Mouse (Mus musculus) fibroblast of lung, adult 2 months (primary cell): Measurements from ENCODE around the gene Tsr3.

ENCODE experiments used
- DNase-seq: peaks from one replicate; pipeline ENCODE4 v3.0.0-alpha.2; 2011; ENCODE audit warnings: low read depth

Gene Tsr3

DNA sequence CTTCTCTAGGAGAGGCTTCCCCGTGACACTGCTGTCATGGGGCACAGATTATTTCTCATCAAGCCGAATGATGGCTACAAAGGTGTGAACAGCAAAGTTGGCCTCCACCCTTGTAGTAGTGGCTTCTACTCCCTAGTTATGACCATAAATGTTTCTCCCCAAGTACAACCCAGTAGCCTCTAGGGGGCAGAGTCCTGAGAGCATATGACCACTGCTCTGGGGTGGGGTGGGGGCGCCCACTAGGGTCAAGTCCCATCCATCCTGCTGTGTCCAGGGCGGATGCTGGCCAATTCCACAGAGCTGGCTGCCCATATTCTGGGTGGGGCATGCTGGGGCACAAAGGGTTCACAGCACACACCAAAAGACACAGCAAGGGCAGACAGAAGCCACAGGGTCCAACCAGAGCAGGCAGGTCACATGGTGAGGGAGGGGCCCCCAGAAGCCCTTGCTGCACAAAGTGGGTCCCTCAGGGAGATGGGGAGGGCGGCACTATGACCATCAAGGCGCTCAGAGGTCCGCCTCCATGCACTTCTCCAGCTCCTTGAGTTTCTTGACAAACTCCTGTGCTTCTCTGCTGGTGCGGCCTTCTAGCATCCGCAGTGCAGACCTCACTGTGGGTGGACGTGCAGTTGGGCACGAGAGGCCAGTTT is 3.3 kb downstream of the Tsr3 start:
- DNase-seq: no peak

GRCm38 (mm10) chr17:25244239-25244638 is 4.3 kb downstream of the Tsr3 start:
- DNase-seq: no peak

- DNase-seq: no peak
Measured at GRCm38 (mm10) chr17:25248033-25248750, 8.2 kb downstream of the Tsr3 start.

DNA sequence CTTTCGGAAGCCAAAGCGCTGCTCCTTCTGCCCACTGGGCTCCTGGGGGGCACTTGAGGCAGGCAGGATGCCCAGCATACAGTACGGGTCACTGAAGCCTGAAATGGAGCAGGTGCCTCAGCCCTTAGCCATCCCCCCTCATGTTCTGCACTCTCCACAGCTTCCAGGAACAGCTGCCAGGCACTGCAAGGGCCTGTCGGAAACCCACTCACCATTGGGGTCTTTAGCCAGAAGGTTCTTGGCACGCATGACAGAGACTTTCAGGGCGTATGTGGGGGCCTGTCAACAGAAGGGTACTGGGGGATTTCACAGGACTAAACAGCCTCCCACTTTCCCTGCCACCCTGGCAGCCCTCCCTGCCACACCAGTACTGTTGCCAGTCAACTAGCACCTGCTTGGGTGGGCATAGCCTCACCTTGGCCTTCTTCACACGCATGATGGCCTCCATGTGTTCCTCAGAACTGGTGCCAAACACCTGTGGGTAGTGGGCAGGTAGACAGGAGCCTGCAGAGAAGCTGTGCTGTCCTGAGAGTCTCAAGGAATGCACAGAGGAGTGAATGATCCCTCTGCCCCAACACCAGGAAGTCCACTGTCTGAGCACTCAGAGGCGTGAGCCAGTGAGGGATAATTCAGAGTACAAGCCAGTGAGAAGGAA is 10.3 kb downstream of the Tsr3 start:
- no peak for DNase-seq

GRCm38 (mm10) chr17:25252643-25253042 is 12.7 kb downstream of the Tsr3 start:
- DNase-seq: no peak

- DNase-seq: no peak
Measured at GRCm38 (mm10) chr17:25253760-25254159, 13.8 kb downstream of the Tsr3 start.

DNA sequence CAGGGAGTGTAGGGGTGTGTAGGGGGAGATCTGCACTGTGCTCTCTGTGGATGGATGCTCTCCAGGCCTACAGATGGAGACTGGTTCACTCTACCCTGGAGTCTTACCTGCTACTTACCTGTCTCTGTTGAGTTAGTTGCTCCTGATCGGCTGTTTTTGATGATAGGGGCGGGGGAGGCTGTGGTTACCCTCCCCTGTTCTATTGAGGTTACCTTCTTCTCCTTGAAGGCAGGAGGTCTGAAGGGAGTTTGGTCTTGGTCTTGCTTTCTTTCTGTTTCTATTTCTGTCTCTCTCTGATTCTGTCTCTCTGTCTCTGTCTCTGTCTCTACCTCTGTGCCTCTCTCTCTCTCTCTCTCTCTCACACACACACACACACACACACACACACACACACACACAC is 15.1 kb downstream of the Tsr3 start:
- no peak for DNase-seq

DNA sequence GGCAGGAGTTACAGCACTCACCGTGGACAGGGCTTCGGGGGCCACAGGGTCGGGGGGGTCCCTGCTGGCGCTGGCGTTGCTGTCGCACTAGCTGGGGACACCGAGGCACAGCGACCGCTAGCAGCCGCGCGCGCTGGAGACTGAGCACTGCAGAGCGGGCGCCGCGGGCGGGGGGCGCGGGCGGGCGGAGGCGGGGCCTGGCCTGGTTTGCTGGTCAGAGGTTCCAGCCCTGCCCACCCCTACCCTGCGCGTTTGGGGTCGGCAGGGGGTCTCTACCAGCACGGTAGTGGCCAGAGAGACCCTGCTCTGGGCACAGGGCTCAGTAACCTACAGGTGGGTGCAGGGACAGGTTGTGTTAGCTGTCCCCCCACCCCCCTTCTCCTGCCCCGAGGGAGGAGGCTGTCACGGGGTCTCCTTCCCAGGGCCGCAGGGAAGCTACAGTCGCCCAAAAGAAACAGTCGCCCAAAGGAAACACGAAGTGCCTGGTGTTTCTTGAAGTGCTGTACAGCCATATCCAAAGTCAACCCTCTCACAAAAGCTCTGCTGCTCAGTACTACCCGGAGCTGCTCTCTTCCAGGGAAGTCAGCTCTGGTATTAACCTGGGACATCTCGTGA is 16.3 kb downstream of the Tsr3 start, which contains the start of gene Baiap3:
TSS of gene Baiap3 (minus strand) at position 225 of the 615 bp plus-strand sequence.
- DNase-seq: no peak

- no peak for DNase-seq
Measured at GRCm38 (mm10) chr17:25257804-25258261, 17.9 kb downstream of the Tsr3 start.

DNA sequence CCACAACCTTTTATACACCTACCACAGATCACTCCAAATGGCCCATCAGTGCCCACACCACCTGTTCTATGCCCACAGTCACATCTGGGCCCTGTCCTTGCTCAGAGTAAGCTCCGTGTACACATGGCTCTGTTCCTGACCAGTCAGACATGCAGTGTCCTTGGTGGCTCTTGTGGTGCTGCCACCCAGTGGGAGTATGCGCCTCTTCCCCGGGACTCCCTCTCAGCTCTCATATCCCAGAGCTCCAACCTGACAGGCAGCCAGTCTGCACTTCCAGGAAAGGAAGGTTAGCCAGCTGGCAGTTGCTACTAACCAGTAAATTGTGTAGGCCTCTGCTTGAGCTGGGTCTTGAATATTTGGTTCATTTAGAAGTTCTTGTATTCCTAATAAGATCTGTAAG is 24.5 kb downstream of the Tsr3 start:
- DNase-seq: no peak

DNA sequence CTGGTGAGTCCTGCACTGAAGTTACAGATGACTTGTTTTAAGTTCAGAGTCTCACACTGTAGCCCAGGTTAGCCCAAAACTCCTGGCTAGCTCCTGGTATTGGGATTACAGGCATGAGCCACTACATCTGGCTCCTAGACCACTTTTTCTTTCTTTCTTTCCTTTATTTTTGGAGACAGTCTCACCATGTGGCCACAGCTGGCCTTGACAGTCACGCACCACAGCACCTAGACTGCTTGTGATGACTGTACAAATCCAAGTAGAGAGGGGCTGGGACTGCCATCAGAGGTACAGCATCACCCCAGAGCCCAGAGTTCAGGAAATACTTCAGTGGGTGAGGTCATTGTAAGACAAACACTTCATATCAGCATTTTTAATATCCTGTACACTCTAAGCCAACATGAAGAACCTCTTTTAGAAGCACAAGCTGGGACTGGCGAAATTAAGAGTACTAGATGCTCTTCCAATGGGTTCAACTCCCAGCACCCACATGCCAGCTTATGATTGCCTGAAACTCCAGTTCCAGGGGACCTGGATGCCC is 30.9 kb downstream of the Tsr3 start:
- DNase-seq: no peak

- no peak for DNase-seq
Measured at GRCm38 (mm10) chr17:25272326-25272725, 32.4 kb downstream of the Tsr3 start.

DNA sequence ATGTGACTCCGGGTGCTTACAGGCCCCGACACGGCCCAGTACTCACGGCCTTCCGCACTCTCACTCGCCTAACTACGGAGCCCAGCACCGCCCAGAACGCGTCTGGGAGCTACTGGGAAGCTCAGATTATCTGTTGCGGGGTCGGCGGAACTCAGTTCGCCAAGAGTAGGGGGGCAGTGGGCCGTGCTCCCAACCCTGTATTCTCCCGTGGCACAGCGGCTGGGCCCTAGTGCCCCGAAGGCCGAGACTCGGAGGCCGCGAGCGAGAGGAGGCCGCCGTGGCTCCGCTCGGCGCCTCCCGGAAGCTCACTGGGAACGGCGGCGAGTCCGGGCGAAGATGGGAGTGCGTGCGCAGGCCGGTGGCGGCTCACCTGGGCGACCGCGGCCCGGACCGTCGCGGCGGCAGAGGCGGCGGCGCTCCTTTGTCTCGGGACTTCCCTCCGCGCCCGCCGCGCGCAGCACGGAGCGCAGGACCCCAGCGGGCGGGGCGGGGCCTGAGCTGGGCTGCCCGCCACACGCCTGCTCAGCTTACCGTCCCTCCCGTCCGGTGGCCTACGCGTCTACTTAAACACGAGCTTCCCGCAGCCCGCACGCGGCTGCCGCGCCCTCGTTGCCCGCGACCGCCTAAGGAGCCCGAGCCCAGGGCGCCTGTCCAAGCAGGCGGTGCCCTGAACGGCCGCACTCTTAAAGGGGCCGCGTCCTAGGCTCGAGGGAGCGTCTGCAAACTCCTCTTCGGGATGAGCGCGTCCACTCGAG is 33.2 kb downstream of the Tsr3 start:
- peak; percentile 72 for DNase-seq

GRCm38 (mm10) chr17:25273706-25274501 is 33.9 kb downstream of the Tsr3 start:
- peak; percentile 93 for DNase-seq

GRCm38 (mm10) chr17:25274571-25275346 is 34.8 kb downstream of the Tsr3 start, which contains the start of gene Ube2i:
TSS of gene Ube2i (minus strand) at chr17:25274622.
- DNase-seq: no peak

DNA sequence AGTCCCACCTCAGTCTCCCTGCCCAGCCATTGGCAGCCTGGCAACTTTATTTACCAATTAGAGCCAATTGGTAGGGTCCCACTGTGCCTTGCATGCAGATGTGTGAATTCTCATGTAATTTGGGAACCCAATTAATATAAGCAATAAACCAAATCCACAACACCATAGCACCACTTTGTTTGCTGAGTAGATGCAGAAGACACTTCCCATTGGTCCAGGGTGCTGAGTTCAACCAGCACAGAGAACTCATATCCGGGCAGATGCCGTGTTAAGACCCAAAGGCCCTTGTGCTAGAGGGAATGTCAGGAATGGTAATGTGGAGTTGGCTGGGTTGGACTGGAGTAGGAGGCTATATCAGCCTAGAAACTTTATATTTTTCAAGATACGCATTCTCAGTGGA is 35.9 kb downstream of the Tsr3 start:
- DNase-seq: no peak

GRCm38 (mm10) chr17:25282133-25282532 is 42.2 kb downstream of the Tsr3 start:
- DNase-seq: no peak

- DNase-seq: no peak
Measured at GRCm38 (mm10) chr17:25285033-25285432, 45.1 kb downstream of the Tsr3 start.

DNA sequence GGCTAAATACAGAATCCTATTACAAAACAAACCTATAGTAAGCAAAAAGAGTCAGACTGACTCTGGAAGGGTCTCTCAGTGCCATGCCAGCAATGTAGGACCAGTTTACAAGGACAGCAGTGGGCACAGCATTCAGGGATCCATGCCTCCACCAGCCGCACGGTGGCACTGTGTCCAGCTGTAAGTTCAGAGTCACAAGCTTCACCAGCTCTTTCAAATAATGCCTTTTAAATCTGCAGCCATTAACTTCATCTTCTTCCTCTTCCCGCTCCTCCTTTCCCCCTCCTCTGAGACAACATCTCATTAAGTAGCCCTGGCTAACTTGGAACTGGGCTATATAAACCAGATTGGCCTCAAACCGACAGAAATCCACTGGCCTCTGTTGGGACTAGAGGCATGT is 48.9 kb downstream of the Tsr3 start:
- DNase-seq: no peak

- no peak for DNase-seq
Measured at GRCm38 (mm10) chr17:25290411-25290810, 50.4 kb downstream of the Tsr3 start.
